ENCODE assay signal across 9 mouse cellular contexts in genomic region chr16:25349626-25350025, GRCm38 (mm10).
A peak's percentile ranks its signal among the peaks of the same experiment; 100 is the strongest.
DNase-seq lines count a peak whose midpoint lies in the region; ATAC-seq and TF ChIP-seq lines count a peak whose summit lies in the region.
"Had no signal": no experiment of that assay in that cellular context is flagged by ENCODE, and none has a peak within 500 bp of the region (broad histone marks: within the 10 kb centered on the region; RNA-seq: fewer than 3 reads in every experiment).

No protein-coding gene starts in this region.

- in situ Hi-C loops in CH12.LX (cut with MboI; ENCODE audit: low pct_ligation_motif_present, low pct_unique_long_range_greater_than_20kb, low sequenced_read_pairs), result no loop called here

- dilution Hi-C loops in CH12.LX (cut with MboI; ENCODE audit: extremely low pct_ligation_motif_present, extremely low pct_unique_long_range_greater_than_20kb, low sequenced_read_pairs), result no loop called here

- H3K9ac ChIP-seq in CH12.LX (ENCODE audit: insufficient read depth, low read depth), result no peak overlapping the region
- no peak overlapping the region for H3K9ac ChIP-seq in embryonic facial prominence, embryonic 14.5 days (ENCODE audit: low read depth, low read length)
- no peak overlapping the region for H3K9ac ChIP-seq in lung, postnatal 0 days (replicated peaks; ENCODE audit: low read depth)

- H3K4me3 ChIP-seq in CH12.LX (replicated peaks in 1 of 3; ENCODE audit: low read depth in 2 of 3, low read length in 2 of 3, poor library complexity in 1 of 3), result no peak overlapping the region
- no peak overlapping the region for H3K4me3 ChIP-seq in embryonic facial prominence, embryonic 14.5 days (ENCODE audit: low read depth, low read length)
- no peak overlapping the region for H3K4me3 ChIP-seq in lung, postnatal 0 days (ENCODE audit: low read depth, low read length)
- H3K4me3 ChIP-seq: erythroblast, embryonic 14.5 days had no signal

- 3% methylated on average over 3 of the region's 3 CpGs for WGBS in embryonic facial prominence, embryonic 14.5 days
- 5% methylated on average over 3 of the region's 3 CpGs for WGBS in lung, postnatal 0 days

- no peak for TF ChIP-seq EP300 in CH12.LX (IDR thresholded peaks at IDR 0.05; ENCODE audit: low read length)
- TF ChIP-seq EP300 in lung, postnatal 0 days (IDR thresholded peaks at IDR 0.05), result no peak

- H3K4me1 ChIP-seq in CH12.LX (ENCODE audit: control insufficient read depth in 1 of 2, insufficient read depth in 2 of 2), result no peaks in the 10 kb centered on the region
- no peaks in the 10 kb centered on the region for H3K4me1 ChIP-seq in embryonic facial prominence, embryonic 14.5 days (ENCODE audit: control insufficient read depth, insufficient read depth, low read length)
- no peaks in the 10 kb centered on the region for H3K4me1 ChIP-seq in lung, postnatal 0 days (ENCODE audit: insufficient read depth, low read depth, low read length)

- no peaks in the 10 kb centered on the region for H3K9me3 ChIP-seq in CH12.LX (replicated peaks; ENCODE audit: low read length)
- H3K9me3 ChIP-seq in embryonic facial prominence, embryonic 14.5 days (ENCODE audit: control insufficient read depth, low read length), result no peaks in the 10 kb centered on the region
- H3K9me3 ChIP-seq in lung, postnatal 0 days (ENCODE audit: low read length), result no peaks in the 10 kb centered on the region

- ATAC-seq in embryonic facial prominence, embryonic 14.5 days (ENCODE audit: low read depth), result peak; percentile 15; the same call in 1 of the 2 replicates
- peak; percentile 30; the same call in 1 of the 2 replicates for ATAC-seq in lung, postnatal 0 days

- peak; percentile 89 for TF ChIP-seq RAD21 in CH12.LX (IDR thresholded peaks at IDR 0.05; ENCODE audit: low read depth, low read length)

- no peak overlapping the region for H3K27ac ChIP-seq in CH12.LX (ENCODE audit: insufficient read depth, low read depth)
- H3K27ac ChIP-seq in embryonic facial prominence, embryonic 14.5 days (replicated peaks; ENCODE audit: low read depth, low read length), result no peak overlapping the region
- no peak overlapping the region for H3K27ac ChIP-seq in lung, postnatal 0 days (ENCODE audit: low read length)

- H3K79me2 ChIP-seq in CH12.LX (replicated peaks; ENCODE audit: control insufficient read depth, extremely low read depth, insufficient read depth, poor library complexity, severe bottlenecking), result no peaks in the 10 kb centered on the region

- peak; percentile 77 to 83 for TF ChIP-seq CTCF in CH12.LX (conservative IDR thresholded peaks at IDR 0.05 in 1 of 2, IDR thresholded peaks at IDR 0.05 in 1 of 2; ENCODE audit: low read depth in 2 of 2, low read length in 2 of 2)
- TF ChIP-seq CTCF in lung, postnatal 0 days (IDR thresholded peaks at IDR 0.05), result peak; percentile 84

- intact Hi-C loops in heart, postnatal 14 days (cut with DNase I), result loop anchor here (2.0 kb wide), 1 partner anchor 1369 kb away; no protein-coding TSS in a partner anchor

- H3K27me3 ChIP-seq in CH12.LX (replicated peaks), result no peaks in the 10 kb centered on the region
- no peaks in the 10 kb centered on the region for H3K27me3 ChIP-seq in embryonic facial prominence, embryonic 14.5 days (replicated peaks; ENCODE audit: control insufficient read depth, insufficient read depth, low read length)
- H3K27me3 ChIP-seq in lung, postnatal 0 days (replicated peaks; ENCODE audit: insufficient read depth, low read length), result no peaks in the 10 kb centered on the region

- TF ChIP-seq POLR2A in CH12.LX (IDR thresholded peaks at IDR 0.05; ENCODE audit: low read depth, low read length), result no peak

- peak; percentile 70 for DNase-seq in CH12.LX (ENCODE audit: extremely low read depth)
- peak; percentile 66 to 78 for DNase-seq in adrenal gland, postnatal 36 days
- peak; percentile 75 for DNase-seq in embryonic facial prominence, embryonic 14.5 days (ENCODE audit: low spot score)
- peak; percentile 53 to 73 for DNase-seq in heart, postnatal 14 days
- peak; percentile 80 for DNase-seq in layer of hippocampus, adult 11-12 months (ENCODE audit: low spot score)
- DNase-seq in lung, postnatal 0 days (ENCODE audit: low spot score), result peak; percentile 59
- peak; percentile 70 for DNase-seq in right cerebral cortex, adult 18-20 months
- DNase-seq in yolk sac, embryonic 10.5 days (ENCODE audit: low spot score), result peak; percentile 36

- H3K4me2 ChIP-seq in CH12.LX (ENCODE audit: insufficient read depth, low read depth, poor library complexity, severe bottlenecking), result no peak overlapping the region
- H3K4me2 ChIP-seq in embryonic facial prominence, embryonic 14.5 days (ENCODE audit: low read depth, low read length), result no peak overlapping the region
- no peak overlapping the region for H3K4me2 ChIP-seq in lung, postnatal 0 days (replicated peaks; ENCODE audit: low read depth, low read length)

- H3K36me3 ChIP-seq in CH12.LX (replicated peaks in 1 of 2; ENCODE audit: control insufficient read depth in 1 of 2, insufficient read depth in 1 of 2, low read length in 1 of 2), result no peaks in the 10 kb centered on the region
- H3K36me3 ChIP-seq in embryonic facial prominence, embryonic 14.5 days (ENCODE audit: control insufficient read depth, insufficient read depth, low read length), result no peaks in the 10 kb centered on the region
- H3K36me3 ChIP-seq in lung, postnatal 0 days (ENCODE audit: insufficient read depth, low read length), result no peaks in the 10 kb centered on the region

TF ChIP-seq in CH12.LX, 34 proteins besides CTCF, POLR2A, EP300 and RAD21:
- TF ChIP-seq ZMIZ1 (IDR thresholded peaks at IDR 0.05; ENCODE audit: low read depth, low read length) (no peak), SMC3 (IDR thresholded peaks at IDR 0.05; ENCODE audit: low read depth, low read length) (peak; percentile 76), ELF1 (IDR thresholded peaks at IDR 0.05; ENCODE audit: low read depth, low read length) (0 out of 2 replicates have a peak, but pooled peaks have one; percentile 27), ZC3H11A (IDR thresholded peaks at IDR 0.05; ENCODE audit: low read depth, low read length) (0 out of 2 replicates have a peak, but pooled peaks have one; percentile 7), JUN (IDR thresholded peaks at IDR 0.05; ENCODE audit: insufficient read depth, low read depth, low read length) (no peak), PAX5 (IDR thresholded peaks at IDR 0.05; ENCODE audit: low read length) (no peak), MAX (IDR thresholded peaks at IDR 0.05; ENCODE audit: low read length) (0 out of 2 replicates have a peak, but pooled peaks have one; percentile 21), MXI1 (IDR thresholded peaks at IDR 0.05; ENCODE audit: low read depth, low read length) (no peak)
